ENCODE assay signal across 8 mouse cellular contexts in the genomic region with DNA sequence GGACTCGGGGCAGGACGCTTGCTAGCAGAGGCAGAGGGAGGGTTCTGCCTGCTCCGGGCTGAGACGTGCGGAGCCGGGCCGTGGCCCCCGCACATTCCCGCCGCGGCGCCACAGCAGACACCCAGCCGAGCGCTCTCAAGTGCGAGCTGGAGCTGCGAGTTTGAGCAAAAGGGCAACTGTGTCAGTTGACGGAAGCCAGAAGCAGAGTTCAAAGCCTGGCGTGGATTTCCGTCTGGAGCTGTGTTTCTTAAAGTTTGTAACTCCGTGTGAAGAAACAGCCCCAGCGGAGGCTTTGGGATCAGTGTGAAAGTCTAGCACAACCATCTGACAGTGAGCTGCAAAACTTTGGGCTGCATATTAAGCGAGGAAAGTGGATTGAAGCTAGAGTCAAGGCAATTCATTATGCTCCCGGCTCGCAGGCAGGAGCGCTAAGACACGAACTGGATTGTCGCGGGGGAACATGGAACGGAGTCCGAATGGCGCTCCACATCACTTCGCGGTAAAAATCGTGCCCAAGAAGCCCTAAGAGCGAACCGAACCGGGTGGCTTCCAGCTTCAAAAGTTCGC. TPM values are rescaled to one million over a fixed set of nuclear protein-coding genes. Genes with fewer than 3 reads are reported as not detected.
A peak's percentile ranks its signal among the peaks of the same experiment; 100 is the strongest.
DNase-seq lines count a peak whose midpoint lies in the region; ATAC-seq and TF ChIP-seq lines count a peak whose summit lies in the region.

No protein-coding gene starts in this region.

- DNase-seq in CD4-positive, CD25-positive, alpha-beta regulatory T cell, adult 2 months (ENCODE audit: low read depth, low spot score), result peak; percentile 90
- peak; percentile 92 for DNase-seq in brain, embryonic 18.5 days (ENCODE audit: low read depth, low spot score)
- DNase-seq in kidney, postnatal 0 days (ENCODE audit: low spot score), result peak; percentile 99
- peak; percentile 82 for DNase-seq in liver, embryonic 11.5 days (ENCODE audit: low spot score)
- peak; percentile 91 for DNase-seq in naive thymus-derived CD4-positive, alpha-beta T cell, adult 2 months (ENCODE audit: low read depth)

- peaks cover 17% of the 10 kb centered on the region for H3K4me1 ChIP-seq in heart, embryonic 12.5 days (replicated peaks)
- peaks cover 16% of the 10 kb centered on the region for H3K4me1 ChIP-seq in kidney, postnatal 0 days (replicated peaks; ENCODE audit: insufficient read depth, low read length)
- peaks cover 15% of the 10 kb centered on the region for H3K4me1 ChIP-seq in liver, embryonic 11.5 days (replicated peaks; ENCODE audit: control insufficient read depth, insufficient read depth, low read length)
- H3K4me1 ChIP-seq in stomach, embryonic 14.5 days (ENCODE audit: control insufficient read depth, insufficient read depth, low read length), result peaks cover 16% of the 10 kb centered on the region

- no peaks in the 10 kb centered on the region for H3K36me3 ChIP-seq in heart, embryonic 12.5 days
- no peaks in the 10 kb centered on the region for H3K36me3 ChIP-seq in kidney, postnatal 0 days (ENCODE audit: insufficient read depth, low read length)
- no peaks in the 10 kb centered on the region for H3K36me3 ChIP-seq in liver, embryonic 11.5 days (ENCODE audit: control insufficient read depth, insufficient read depth, low read length)
- no peaks in the 10 kb centered on the region for H3K36me3 ChIP-seq in stomach, embryonic 14.5 days (ENCODE audit: control insufficient read depth, insufficient read depth, low read length)

- no peaks in the 10 kb centered on the region for H3K9me3 ChIP-seq in heart, embryonic 12.5 days (replicated peaks)
- H3K9me3 ChIP-seq in kidney, postnatal 0 days (replicated peaks; ENCODE audit: low read length), result no peaks in the 10 kb centered on the region
- H3K9me3 ChIP-seq in liver, embryonic 11.5 days (ENCODE audit: control insufficient read depth, low read length), result no peaks in the 10 kb centered on the region
- H3K9me3 ChIP-seq in stomach, embryonic 14.5 days (ENCODE audit: control insufficient read depth, low read depth, low read length), result no peaks in the 10 kb centered on the region

- peak; percentile 20; the same call in 1 of the 2 replicates for TF ChIP-seq CTCF in kidney, postnatal 0 days (IDR thresholded peaks at IDR 0.05; ENCODE audit: low read depth)

- WGBS in heart, embryonic 12.5 days, result under 1% methylated on average over 38 of the region's 38 CpGs
- WGBS in kidney, postnatal 0 days, result under 1% methylated on average over 38 of the region's 38 CpGs
- WGBS in liver, embryonic 11.5 days, result under 1% methylated on average over 38 of the region's 38 CpGs
- under 1% methylated on average over 38 of the region's 38 CpGs for WGBS in stomach, embryonic 14.5 days

- H3K4me3 ChIP-seq in heart, embryonic 12.5 days, result peak overlapping the region; percentile 94
- peak overlapping the region; percentile 56 for H3K4me3 ChIP-seq in kidney, postnatal 0 days (replicated peaks; ENCODE audit: low read depth, low read length)
- H3K4me3 ChIP-seq in liver, embryonic 11.5 days (ENCODE audit: low read depth, low read length), result peak overlapping the region; percentile 100
- H3K4me3 ChIP-seq in stomach, embryonic 14.5 days (ENCODE audit: low read depth, low read length), result peak overlapping the region; percentile 63

- H3K27ac ChIP-seq in heart, embryonic 12.5 days (ENCODE audit: poor library complexity, severe bottlenecking), result peak overlapping the region; percentile 100
- H3K27ac ChIP-seq in kidney, postnatal 0 days, result peak overlapping the region; percentile 100
- peak overlapping the region; percentile 100 for H3K27ac ChIP-seq in liver, embryonic 11.5 days (ENCODE audit: low read depth, low read length)
- peak overlapping the region; percentile 100 for H3K27ac ChIP-seq in stomach, embryonic 14.5 days (ENCODE audit: low read length)

- H3K4me2 ChIP-seq in heart, embryonic 12.5 days, result peak overlapping the region; percentile 87
- H3K4me2 ChIP-seq in kidney, postnatal 0 days (ENCODE audit: low read length), result peak overlapping the region; percentile 84
- peak overlapping the region; percentile 99 for H3K4me2 ChIP-seq in liver, embryonic 11.5 days
- H3K4me2 ChIP-seq in stomach, embryonic 14.5 days (replicated peaks; ENCODE audit: low read depth, low read length), result peak overlapping the region; percentile 86

- no peaks in the 10 kb centered on the region for H3K27me3 ChIP-seq in heart, embryonic 12.5 days (replicated peaks)
- no peaks in the 10 kb centered on the region for H3K27me3 ChIP-seq in kidney, postnatal 0 days (ENCODE audit: insufficient read depth, low read length)
- no peaks in the 10 kb centered on the region for H3K27me3 ChIP-seq in liver, embryonic 11.5 days (replicated peaks; ENCODE audit: control insufficient read depth, insufficient read depth, low read length)
- no peaks in the 10 kb centered on the region for H3K27me3 ChIP-seq in stomach, embryonic 14.5 days (ENCODE audit: control insufficient read depth, insufficient read depth, low read length)

- peak; percentile 68 for ATAC-seq in erythroid progenitor cell, adult 5-6 weeks (replicated peaks; ENCODE audit: low FRiP score, poor library complexity, severe bottlenecking)
- ATAC-seq in heart, embryonic 12.5 days (ENCODE audit: insufficient number of reproducible peaks, low FRiP score), result peak; percentile 41; the same call in 1 of the 2 replicates
- ATAC-seq in kidney, postnatal 0 days (replicated peaks; ENCODE audit: low FRiP score, low read depth), result peak; percentile 37
- peak; percentile 28 for ATAC-seq in liver, embryonic 11.5 days (replicated peaks; ENCODE audit: low FRiP score)
- ATAC-seq in stomach, embryonic 14.5 days (ENCODE audit: insufficient number of reproducible peaks, insufficient read depth, low FRiP score, low read depth), result peak; percentile 21; the same call in 1 of the 2 replicates

- peak overlapping the region; percentile 99 for H3K9ac ChIP-seq in heart, embryonic 12.5 days
- H3K9ac ChIP-seq in kidney, postnatal 0 days (ENCODE audit: low read depth, low read length), result peak overlapping the region; percentile 84
- peak overlapping the region; percentile 100 for H3K9ac ChIP-seq in liver, embryonic 11.5 days (ENCODE audit: low read depth, low read length)
- peak overlapping the region; percentile 94 for H3K9ac ChIP-seq in stomach, embryonic 14.5 days (replicated peaks; ENCODE audit: low read depth, low read length)

RNA-seq across cellular contexts. Expression of gene Arid1a, which starts 0.8 kb away (rescaled TPM):
- 65.8 and 102 TPM in 2 replicates for total RNA-seq in erythroid progenitor cell, adult 5-6 weeks (2015; ENCODE audit: low replicate concordance)
- total RNA-seq in erythroid progenitor cell, adult 5-6 weeks (2017; ENCODE audit: low replicate concordance), result 42.9 and 69.1 TPM in 2 replicates
- polyA plus RNA-seq in heart, embryonic 12.5 days (2016; fragmentation: Nextera tagmentation; extraction: Ambion mirVana), result 24.5 and 28.7 TPM in 2 replicates
- polyA plus RNA-seq in kidney, postnatal 0 days (2015; fragmentation: Nextera tagmentation; extraction: Ambion mirVana), result 17.9 and 19.3 TPM in 2 replicates
- 26.6 and 32.4 TPM in 2 replicates for polyA plus RNA-seq in liver, embryonic 11.5 days (2014; fragmentation: Nextera tagmentation; extraction: Ambion mirVana)
- 42.0 and 49.4 TPM in 2 replicates for polyA plus RNA-seq in stomach, embryonic 14.5 days (2014; fragmentation: Nextera tagmentation; extraction: Ambion mirVana)

Comparison
In these comparisons a context has a peak if more than half of its experiments do, and no peak if none do; other contexts are left out.
1. Peak in every context shown above with its lines: DNase-seq, ATAC-seq, H3K4me3 ChIP-seq and H3K27ac ChIP-seq.